Mouse (Mus musculus) stomach, embryonic 16.5 days (tissue): ENCODE data around the gene Majin. TPM values are rescaled to one million over a fixed set of nuclear protein-coding genes. Genes with fewer than 3 reads are reported as not detected.

Experiments used
- ATAC-seq: fragments of 200-750 bp; cut with Nextera tagmentation; 2 replicates; pipeline ENCODE4 v1.8.0; 2017; ENCODE audit warnings: moderate number of reproducible peaks, moderate TSS enrichment; ENCODE audit not compliant: insufficient read depth, low FRiP score
- H3K27ac ChIP-seq: fragments of 300-500 bp; sonication (generic); 2 replicates; pipeline ENCODE4 v1.5.1; 2014; ENCODE audit warnings: low read length
- H3K27me3 ChIP-seq: fragments of 300-500 bp; sonication (generic); 2 replicates; pipeline ENCODE4 v1.6.1; 2014; ENCODE audit warnings: low read length, control low read depth, mixed read lengths; ENCODE audit not compliant: control insufficient read depth, insufficient read depth
- H3K36me3 ChIP-seq: fragments of 300-500 bp; sonication (generic); 2 replicates; pipeline ENCODE4 v1.6.1; 2014; ENCODE audit warnings: low read length; ENCODE audit not compliant: control insufficient read depth, insufficient read depth
- H3K4me1 ChIP-seq: fragments of 300-500 bp; sonication (generic); 2 replicates; pipeline ENCODE4 v1.6.1; 2014; ENCODE audit warnings: low read length, control low read depth, mixed read lengths; ENCODE audit not compliant: control insufficient read depth, insufficient read depth
- H3K4me2 ChIP-seq: fragments of 300-500 bp; sonication (generic); 2 replicates; pipeline ENCODE4 v1.6.1; 2014; ENCODE audit warnings: low read depth, low read length, mixed read lengths
- H3K4me3 ChIP-seq: fragments of 300-500 bp; sonication (generic); replicated peaks from 2 replicates; pipeline ENCODE4 v1.5.1; 2014; ENCODE audit warnings: mild to moderate bottlenecking, low read length
- H3K9ac ChIP-seq: fragments of 300-500 bp; sonication (generic); 2 replicates; pipeline ENCODE4 v1.6.1; 2014; ENCODE audit warnings: low read length
- H3K9me3 ChIP-seq: fragments of 300-500 bp; sonication (generic); replicated peaks from 2 replicates; pipeline ENCODE4 v1.6.1; 2016; ENCODE audit warnings: low read length, control low read depth; ENCODE audit not compliant: control insufficient read depth
- WGBS: fragments of 180-500 bp; shearing (Covaris S2); extraction: QIAGEN DNeasy Blood & Tissue Kit; methylation state at CpG from one replicate; pipeline ENCODE4 v1.1.7; 2014; 5-methylcytosine and 5-hydroxymethylcytosine counted together
- polyA plus RNA-seq: library from polyadenylated mRNA; unstranded; fragments of >200 nt; fragmentation: Nextera tagmentation; extraction: Ambion mirVana; gene quantifications from 2 replicates; pipeline ENCODE4 v1.2.1, GENCODE M21; 2015

Gene Majin
- polyA plus RNA-seq, 1 experiment from 2014 or later = not detected

GRCm38 (mm10) chr19:6157220-6157619 is 27.0 kb upstream of the Majin start:
- ATAC-seq = no peak
- no peak overlapping the region for H3K27ac ChIP-seq

GRCm38 (mm10) chr19:6163872-6164547 is 20.2 kb upstream of the Majin start:
- peak; percentile 29; the same call in 1 of the 2 replicates for ATAC-seq
- H3K4me1 ChIP-seq = peaks cover 5% of the 10 kb centered on the region; the same call in 1 of the 2 replicates
- H3K4me3 ChIP-seq = no peak overlapping the region
- H3K9me3 ChIP-seq = no peaks in the 10 kb centered on the region
- 51% methylated on average over 10 of the region's 10 CpGs for WGBS
- no peak overlapping the region for H3K9ac ChIP-seq
- H3K4me2 ChIP-seq = 0 out of 2 replicates have a peak overlapping the region, but pooled peaks have one; percentile 27
- no peak overlapping the region for H3K27ac ChIP-seq
- H3K36me3 ChIP-seq = no peaks in the 10 kb centered on the region
- no peaks in the 10 kb centered on the region for H3K27me3 ChIP-seq

More at GRCm38 (mm10) chr19:6157220-6157619, 27.0 kb upstream of the Majin start:
- Histone ChIP-seq H3K4me2 (no peak overlapping the region), H3K9ac (0 out of 2 replicates have a peak overlapping the region, but pooled peaks have one; percentile 43), H3K4me1 (no peaks in the 10 kb centered on the region), H3K9me3 (no peaks in the 10 kb centered on the region), H3K36me3 (no peaks in the 10 kb centered on the region), H3K4me3 (no peak overlapping the region), H3K27me3 (no peaks in the 10 kb centered on the region)
- WGBS = 67% methylated on average over 6 of the region's 6 CpGs

GRCm38 (mm10) chr19:6166750-6167149 is 17.4 kb upstream of the Majin start:
- no peak overlapping the region for H3K4me2 ChIP-seq
- H3K4me1 ChIP-seq = peaks cover 5% of the 10 kb centered on the region; the same call in 1 of the 2 replicates
- H3K9ac ChIP-seq = no peak overlapping the region
- no peak overlapping the region for H3K27ac ChIP-seq
- H3K4me3 ChIP-seq = no peak overlapping the region
- no peak for ATAC-seq
- WGBS = 73% methylated on average over 4 of the region's 4 CpGs
- no peaks in the 10 kb centered on the region for H3K27me3 ChIP-seq
- no peaks in the 10 kb centered on the region for H3K36me3 ChIP-seq
- no peaks in the 10 kb centered on the region for H3K9me3 ChIP-seq

GRCm38 (mm10) chr19:6171215-6171614 is 13.0 kb upstream of the Majin start:
- H3K4me1 ChIP-seq = no peaks in the 10 kb centered on the region
- no peak overlapping the region for H3K4me2 ChIP-seq
- no peak overlapping the region for H3K9ac ChIP-seq
- H3K27me3 ChIP-seq = no peaks in the 10 kb centered on the region
- ATAC-seq = no peak
- H3K36me3 ChIP-seq = no peaks in the 10 kb centered on the region
- no peak overlapping the region for H3K4me3 ChIP-seq
- no peak overlapping the region for H3K27ac ChIP-seq
- WGBS = 80% methylated on average over 8 of the region's 8 CpGs
- no peaks in the 10 kb centered on the region for H3K9me3 ChIP-seq

- Histone ChIP-seq H3K4me1 (no peaks in the 10 kb centered on the region), H3K9me3 (no peaks in the 10 kb centered on the region), H3K9ac (no peak overlapping the region), H3K27me3 (no peaks in the 10 kb centered on the region), H3K27ac (no peak overlapping the region), H3K36me3 (no peaks in the 10 kb centered on the region), H3K4me2 (no peak overlapping the region), H3K4me3 (no peak overlapping the region)
- no peak for ATAC-seq
- WGBS = 14% methylated on average over 5 of the region's 5 CpGs
Observed at GRCm38 (mm10) chr19:6174771-6175170, 9.4 kb upstream of the Majin start.

GRCm38 (mm10) chr19:6178775-6179174 is 5.4 kb upstream of the Majin start:
- WGBS = 81% methylated on average over 6 of the region's 6 CpGs
- H3K9me3 ChIP-seq = no peaks in the 10 kb centered on the region
- H3K36me3 ChIP-seq = no peaks in the 10 kb centered on the region
- H3K4me3 ChIP-seq = no peak overlapping the region
- H3K27me3 ChIP-seq = no peaks in the 10 kb centered on the region
- H3K27ac ChIP-seq = no peak overlapping the region
- no peak overlapping the region for H3K9ac ChIP-seq
- H3K4me1 ChIP-seq = no peaks in the 10 kb centered on the region
- no peak overlapping the region for H3K4me2 ChIP-seq
- ATAC-seq = no peak

GRCm38 (mm10) chr19:6181629-6182028 is 2.6 kb upstream of the Majin start:
- Histone ChIP-seq H3K27ac (no peak overlapping the region), H3K36me3 (no peaks in the 10 kb centered on the region), H3K9me3 (no peaks in the 10 kb centered on the region), H3K4me1 (no peaks in the 10 kb centered on the region), H3K4me2 (no peak overlapping the region), H3K9ac (no peak overlapping the region), H3K27me3 (no peaks in the 10 kb centered on the region), H3K4me3 (no peak overlapping the region)
- ATAC-seq = no peak
- 12% methylated on average over 5 of the region's 5 CpGs for WGBS

GRCm38 (mm10) chr19:6182534-6182933 is 1.7 kb upstream of the Majin start:
- Histone ChIP-seq H3K4me3 (no peak overlapping the region), H3K4me2 (no peak overlapping the region), H3K9me3 (no peaks in the 10 kb centered on the region), H3K9ac (no peak overlapping the region), H3K27me3 (no peaks in the 10 kb centered on the region), H3K27ac (no peak overlapping the region), H3K36me3 (no peaks in the 10 kb centered on the region), H3K4me1 (no peaks in the 10 kb centered on the region)
- WGBS = 25% methylated on average over 3 of the region's 3 CpGs
- no peak for ATAC-seq

GRCm38 (mm10) chr19:6204265-6204664 is 20.1 kb downstream of the Majin start:
- Histone ChIP-seq H3K27ac (no peak overlapping the region), H3K4me1 (no peaks in the 10 kb centered on the region), H3K4me3 (no peak overlapping the region), H3K36me3 (no peaks in the 10 kb centered on the region), H3K9ac (no peak overlapping the region), H3K27me3 (no peaks in the 10 kb centered on the region), H3K9me3 (no peaks in the 10 kb centered on the region), H3K4me2 (no peak overlapping the region)
- no peak for ATAC-seq
- WGBS = 73% methylated on average over 2 of the region's 2 CpGs
